Mouse (Mus musculus) stomach, postnatal 0 days (tissue): ENCODE data around the gene Prim2.

Source experiments
- CTCF ChIP-seq: IDR thresholded peaks from 2 replicates; pipeline ENCODE4 v1.5.1; 2016; ENCODE audit warnings: antibody characterized with exemption, low read depth, mild to moderate bottlenecking, moderate library complexity
- EP300 ChIP-seq: optimal IDR thresholded peaks from 2 replicates; pipeline ENCODE3; 2016; ENCODE audit warnings: antibody characterized with exemption

DNA sequence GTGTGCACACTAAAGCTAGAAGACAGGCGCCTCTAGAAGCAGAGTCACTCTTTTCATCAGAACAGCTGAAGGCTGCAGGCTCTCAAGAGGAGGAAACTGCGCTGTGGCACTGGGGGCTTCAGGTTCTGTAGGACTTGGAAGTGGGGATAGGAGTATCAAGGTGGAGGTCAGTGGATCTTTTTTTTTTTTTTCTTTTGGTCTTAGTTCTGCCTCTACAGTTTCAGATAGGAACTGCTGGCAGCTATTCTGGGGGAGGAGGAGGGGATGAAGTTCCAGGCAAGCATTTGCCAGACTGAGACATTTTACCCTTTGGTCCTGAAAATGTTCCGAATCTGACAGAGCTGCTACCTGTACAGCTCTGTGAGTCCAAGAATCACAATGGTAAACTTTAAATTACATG lies 106.0 kb downstream of the Prim2 start:
- TF ChIP-seq EP300 (no peak), CTCF (no peak)
